Mouse (Mus musculus): Measurements from ENCODE around the gene Qdpr.

DNA sequence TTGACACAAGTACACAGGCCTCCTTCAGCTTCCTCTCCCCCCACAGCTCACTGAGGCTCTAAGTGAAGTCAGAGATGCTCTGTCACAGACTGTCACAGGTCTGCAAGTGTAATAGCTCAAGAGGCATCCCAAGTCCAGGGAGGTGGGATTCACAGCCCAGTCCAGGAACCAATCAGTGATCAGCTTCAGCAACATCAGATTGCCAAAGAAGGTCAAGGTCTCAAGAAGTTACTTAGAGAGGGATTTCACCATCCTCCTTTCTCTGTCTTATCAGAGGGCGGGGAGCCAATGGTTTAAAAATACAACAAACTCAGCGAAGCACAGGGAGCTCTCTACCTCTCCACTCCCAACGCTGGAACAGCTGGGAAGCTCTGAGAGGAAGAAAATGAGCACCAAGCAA, 8.9 kb downstream of the Qdpr start:
- TF ChIP-seq CTCF (IDR thresholded peaks at IDR 0.05) (no peak), EP300 (IDR thresholded peaks at IDR 0.05; ENCODE audit: insufficient read depth, low read depth, low read length) (no peak), POLR2A (IDR thresholded peaks at IDR 0.05; ENCODE audit: insufficient read depth, low read depth, low read length) (no peak)

All from heart, adult 2 months (tissue).